Mouse (Mus musculus): ENCODE results near the gene Ttc16.

Ttc16 gene

DNA sequence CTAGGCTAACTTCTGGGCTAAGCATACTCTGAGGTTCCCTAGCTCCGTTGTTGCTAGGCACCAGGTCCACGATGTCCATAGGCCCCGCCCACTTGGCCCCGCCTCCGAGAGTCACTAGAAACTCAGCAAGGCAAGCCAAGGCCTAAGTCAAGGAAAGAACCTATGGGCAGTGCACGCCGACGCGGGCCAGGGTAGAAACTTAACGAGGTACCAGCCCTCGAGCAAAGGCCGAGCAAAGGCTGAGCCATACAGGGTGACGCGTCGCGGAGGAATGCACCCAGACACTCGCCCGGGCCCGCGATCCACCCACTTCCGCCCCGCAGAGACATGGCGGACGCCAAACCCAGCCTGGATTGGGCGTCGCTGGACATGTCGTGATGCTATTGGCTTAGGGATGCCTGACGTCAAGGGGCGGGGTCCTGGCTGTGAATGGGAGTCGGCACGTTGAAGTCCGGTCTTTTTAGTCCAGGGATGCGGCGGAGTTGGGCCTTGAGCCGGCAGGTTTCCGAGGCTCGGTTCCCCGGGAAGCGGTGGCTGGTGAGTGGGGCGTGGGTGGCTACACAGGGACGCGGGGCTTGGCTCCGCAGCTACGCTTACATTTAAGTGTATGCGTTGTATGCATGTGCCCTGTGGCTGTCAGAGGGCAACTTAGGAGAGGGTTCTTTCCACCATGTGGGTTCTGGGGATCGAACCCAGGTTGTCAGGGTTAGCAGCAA is at the start of gene Ttc16, which contains the start of gene Ptrh1:
Ttc16 (minus strand) TSS at position 275 of the 716 bp plus-strand sequence.
Ptrh1 (plus strand) TSS at position 428 of the 716 bp plus-strand sequence.
- in situ Hi-C loops (cut with MboI) = no loop called here

- in situ Hi-C loops (cut with MboI) = no loop called here
Observed at GRCm38 (mm10) chr2:32824778-32825177, 49.3 kb upstream of the Ttc16 start.

DNA sequence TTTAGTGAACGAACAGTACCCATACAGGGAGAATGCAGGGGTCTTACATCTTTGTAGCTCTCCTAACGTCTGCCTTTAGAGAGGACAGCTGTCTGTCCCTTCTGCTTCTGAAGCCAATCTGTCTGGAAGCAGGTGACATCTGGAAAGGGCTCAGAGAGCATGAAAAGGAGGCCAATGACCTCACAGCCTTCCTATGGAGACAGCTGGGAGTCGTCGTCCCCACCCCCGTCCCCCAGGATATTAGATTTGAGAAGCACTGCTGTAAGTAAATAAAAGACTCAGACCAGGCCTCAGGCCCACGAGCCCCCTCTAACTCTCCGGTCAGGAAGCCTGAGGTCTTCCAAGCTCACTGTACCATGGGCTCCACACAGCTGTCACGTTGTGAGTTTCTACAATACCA is 48.7 kb upstream of the Ttc16 start:
- in situ Hi-C loops (cut with MboI) = no loop called here

GRCm38 (mm10) chr2:32823579-32824154 is 48.2 kb upstream of the Ttc16 start:
- in situ Hi-C loops (cut with MboI) = no loop called here

- in situ Hi-C loops (cut with MboI) = no loop called here
Observed at GRCm38 (mm10) chr2:32823153-32823552, 47.7 kb upstream of the Ttc16 start.

DNA sequence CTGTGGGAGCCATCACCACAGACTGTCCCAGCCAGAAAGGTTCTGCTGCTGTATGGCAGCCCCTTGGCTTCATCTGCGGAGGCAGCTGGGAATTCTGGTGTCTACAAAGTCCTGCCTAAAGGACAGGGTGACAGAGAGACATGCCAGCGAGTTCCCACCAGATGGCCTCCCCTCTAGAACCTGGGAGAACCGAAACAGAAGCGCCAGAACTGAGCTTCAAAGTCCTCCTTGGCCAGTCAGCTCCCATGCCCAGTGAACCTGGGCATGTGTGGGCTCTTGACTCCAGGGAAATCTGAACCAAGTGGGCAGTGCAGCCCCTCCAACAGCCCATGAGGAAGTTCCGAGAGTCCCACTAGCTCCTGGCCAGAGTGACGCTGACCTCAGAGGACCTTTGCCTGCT is 47.2 kb upstream of the Ttc16 start:
- in situ Hi-C loops (cut with MboI) = no loop called here

DNA sequence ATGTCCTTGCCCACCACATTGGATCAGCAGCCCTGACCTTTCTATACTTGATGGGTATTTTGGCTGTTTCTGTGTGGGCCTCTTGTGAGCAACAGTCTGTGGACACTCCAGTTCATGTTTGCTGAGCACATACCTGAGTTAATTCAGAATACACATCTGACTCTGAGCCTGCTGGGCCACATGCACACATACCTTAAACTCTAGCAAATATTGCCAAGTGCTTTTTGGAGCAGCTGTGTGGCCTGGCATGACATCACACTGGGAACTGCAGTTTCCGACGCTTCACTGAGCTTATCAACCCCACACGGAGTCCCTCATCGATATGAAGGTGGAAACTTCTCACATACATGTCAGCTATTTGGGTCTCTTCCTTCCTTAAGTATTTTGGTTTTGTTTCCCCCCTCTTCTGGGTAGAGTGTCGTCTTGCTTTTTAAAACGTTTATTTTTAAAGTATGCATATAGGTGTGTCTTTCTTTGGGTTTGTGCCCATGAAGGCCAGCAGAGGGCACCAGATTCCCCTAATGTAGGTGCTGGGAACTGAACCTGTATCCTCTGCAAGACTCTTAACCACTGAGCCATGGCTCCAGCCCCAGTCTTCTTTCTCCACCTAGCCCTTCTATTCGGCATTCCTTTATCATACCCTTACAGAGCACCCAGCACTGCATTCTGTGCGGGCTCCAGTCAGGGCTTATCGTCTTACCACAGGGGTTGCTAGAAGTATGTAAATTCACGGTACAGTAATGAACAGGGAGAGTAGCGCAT is 45.8 kb upstream of the Ttc16 start:
- in situ Hi-C loops (cut with MboI) = no loop called here

- in situ Hi-C loops (cut with MboI) = no loop called here
Observed at GRCm38 (mm10) chr2:32818208-32818607, 42.8 kb upstream of the Ttc16 start.

- in situ Hi-C loops (cut with MboI) = no loop called here
Observed at GRCm38 (mm10) chr2:32817589-32817988, 42.2 kb upstream of the Ttc16 start.

- in situ Hi-C loops (cut with MboI) = no loop called here
Observed at GRCm38 (mm10) chr2:32816946-32817581, 41.6 kb upstream of the Ttc16 start.

DNA sequence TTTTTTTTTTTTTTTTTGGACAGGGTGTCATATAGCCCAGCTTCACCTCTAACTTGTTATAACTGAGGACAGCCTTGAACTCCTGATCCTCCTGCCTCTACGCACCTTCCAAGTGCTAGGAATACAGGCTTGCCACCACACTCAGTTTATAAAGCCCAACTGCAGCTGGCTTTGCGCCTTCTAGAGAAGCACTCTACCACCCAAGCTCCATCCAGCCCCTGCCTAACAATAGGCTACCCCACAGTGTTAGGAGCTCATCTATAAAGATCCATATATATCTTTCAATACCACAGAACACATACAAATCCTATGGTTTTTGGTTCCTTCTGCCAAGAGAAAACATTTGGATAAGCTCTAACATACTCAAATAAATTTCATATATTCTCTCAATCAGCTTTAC is 41.1 kb upstream of the Ttc16 start:
- in situ Hi-C loops (cut with MboI) = no loop called here

DNA sequence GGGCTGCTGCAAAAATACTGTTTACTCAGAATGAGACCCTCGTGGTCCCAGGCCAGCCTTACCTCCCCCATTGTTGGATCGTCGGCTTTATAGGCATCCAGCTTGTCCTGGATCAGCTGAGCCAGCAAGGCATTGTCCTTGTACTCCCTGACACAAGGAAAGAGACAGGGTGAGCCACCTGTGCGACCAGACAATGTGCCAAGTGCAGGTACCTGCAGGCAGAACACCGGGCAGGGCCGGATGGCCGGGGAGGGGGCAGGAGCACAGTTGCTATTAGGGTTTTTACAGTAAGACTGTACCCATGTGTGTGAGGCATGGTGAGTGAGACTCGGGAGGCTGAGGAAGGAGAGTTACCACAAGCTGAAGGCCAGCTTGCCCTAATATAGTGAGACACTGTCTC is 36.5 kb upstream of the Ttc16 start:
- in situ Hi-C loops (cut with MboI) = no loop called here

- in situ Hi-C loops (cut with MboI) = no loop called here
Observed at GRCm38 (mm10) chr2:32808816-32809566, 33.6 kb upstream of the Ttc16 start.

DNA sequence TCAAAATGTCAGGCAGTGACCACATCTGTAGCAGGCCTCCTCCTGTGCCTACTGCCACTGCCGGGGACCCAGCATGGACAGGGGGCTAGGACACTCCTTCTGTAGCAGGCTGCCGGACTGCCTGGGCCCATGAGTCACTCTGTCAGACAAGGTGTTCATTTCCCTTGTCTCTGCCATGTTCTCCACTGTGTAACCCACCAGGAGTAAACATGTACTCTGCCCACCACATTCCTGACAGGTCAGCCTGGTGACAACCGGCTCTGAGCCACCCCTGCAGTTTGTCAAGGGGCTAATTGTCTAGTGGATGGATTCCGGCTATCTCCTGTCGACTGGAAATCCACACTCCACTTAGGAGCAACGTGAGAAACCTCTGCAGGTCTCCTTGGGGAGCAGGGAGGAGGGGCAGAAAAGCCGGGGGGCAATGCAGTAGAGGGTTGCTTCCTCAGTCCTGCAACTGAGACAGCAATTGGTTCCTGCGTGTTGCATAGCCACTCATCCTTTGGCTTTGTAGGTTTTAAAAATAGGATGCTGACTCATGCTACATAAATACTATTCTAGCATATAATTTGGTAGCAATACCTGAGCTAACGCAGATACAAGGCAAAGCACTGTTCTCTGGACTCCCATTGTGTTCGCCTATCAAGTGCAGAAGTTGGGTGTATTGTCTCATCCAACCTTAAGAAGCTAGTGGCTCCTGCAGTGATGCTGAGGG is 23.0 kb upstream of the Ttc16 start:
- in situ Hi-C loops (cut with MboI) = no loop called here

GRCm38 (mm10) chr2:32795748-32796418 is 20.4 kb upstream of the Ttc16 start:
- in situ Hi-C loops (cut with MboI) = no loop called here

DNA sequence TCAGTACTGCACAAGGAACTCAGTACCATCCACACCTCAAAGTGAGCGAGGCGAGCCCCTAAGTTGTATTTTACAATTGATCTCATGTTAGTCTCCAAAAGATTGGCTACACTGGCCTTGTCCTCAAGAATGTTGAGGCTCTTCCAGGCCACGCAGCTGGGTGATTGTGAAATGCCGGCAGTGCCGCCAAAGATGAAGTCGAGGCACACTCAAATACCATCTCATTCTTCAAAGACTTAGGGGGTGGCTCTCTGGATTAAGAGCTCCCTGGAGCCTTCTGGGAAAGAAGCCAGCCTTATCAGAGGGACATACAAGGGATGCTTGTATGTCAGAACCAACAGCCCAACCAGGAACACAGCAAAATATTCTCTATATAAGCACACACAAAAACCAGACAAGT is 15.9 kb upstream of the Ttc16 start:
- in situ Hi-C loops (cut with MboI) = no loop called here

- in situ Hi-C loops (cut with MboI) = no loop called here
Observed at GRCm38 (mm10) chr2:32788581-32788980, 13.1 kb upstream of the Ttc16 start.

GRCm38 (mm10) chr2:32787176-32787575 is 11.7 kb upstream of the Ttc16 start:
- in situ Hi-C loops (cut with MboI) = no loop called here

DNA sequence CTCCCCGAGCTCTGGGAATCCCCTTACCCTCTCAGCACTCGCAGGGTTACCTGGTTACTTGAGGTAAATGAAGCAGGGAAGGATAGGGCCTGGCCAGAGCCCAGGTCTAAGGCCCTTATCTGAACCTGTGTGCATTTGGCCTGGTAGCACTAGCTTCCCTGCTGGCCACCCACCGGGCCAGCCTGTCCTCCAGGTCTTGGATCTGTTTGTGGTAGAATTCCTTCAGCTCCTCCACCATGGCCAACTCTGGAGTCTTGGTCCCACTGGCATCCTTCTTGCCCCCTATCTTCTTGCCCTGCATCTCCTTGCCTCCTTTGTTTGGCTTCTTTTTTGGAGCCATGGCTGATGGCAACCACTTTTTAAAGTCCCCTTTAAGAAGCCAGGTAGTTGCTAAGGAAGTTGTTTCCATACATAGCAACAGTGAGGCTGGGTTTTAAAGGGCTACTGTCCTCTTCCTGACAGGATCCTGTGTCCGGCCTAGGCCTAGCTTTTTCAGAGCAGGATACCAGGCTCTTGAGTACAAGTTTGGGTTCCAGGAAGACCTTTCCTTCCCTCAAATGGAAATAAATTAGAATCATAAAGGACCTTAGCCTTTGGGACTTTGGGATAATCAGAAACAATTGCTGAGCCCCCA is 8.7 kb upstream of the Ttc16 start, which contains the start of gene Cfap157:
Cfap157 (minus strand) TSS at position 381 of the 634 bp plus-strand sequence.
- in situ Hi-C loops (cut with MboI) = no loop called here

DNA sequence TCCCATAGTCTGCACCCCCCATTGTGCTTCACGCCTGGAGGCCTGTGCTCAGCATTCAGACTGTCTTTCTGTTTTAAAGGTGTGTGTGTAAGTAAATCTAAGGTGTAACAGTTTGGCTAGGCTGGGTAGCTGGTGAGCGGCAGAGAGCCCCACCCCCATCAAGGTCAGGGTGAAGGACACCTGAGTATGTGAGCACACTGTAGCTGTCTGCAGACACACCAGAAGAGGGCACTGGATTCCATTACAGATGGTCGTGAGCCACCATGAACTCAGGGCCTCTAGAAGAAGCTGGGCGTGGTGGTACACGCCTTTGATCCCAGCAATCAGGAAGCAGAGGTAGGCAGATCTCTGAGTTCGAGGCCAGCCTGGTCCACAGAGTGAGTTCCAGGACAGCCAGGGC is 6.3 kb upstream of the Ttc16 start:
- in situ Hi-C loops (cut with MboI) = no loop called here

Measured in mature B cell (primary cell).